Mouse (Mus musculus): ENCODE measurements around the gene Tfap2e.

GRCm38 (mm10) chr4:126745506-126746193 is 9.6 kb upstream of the Tfap2e start:
- no peak for TF ChIP-seq TAL1 (IDR thresholded peaks at IDR 0.05; ENCODE audit: low read length)
- no peak for TF ChIP-seq GATA1 (IDR thresholded peaks at IDR 0.05; ENCODE audit: low read length)

All from erythroblast, embryonic 14.5 days (primary cell).